Mouse (Mus musculus): ENCODE results near the gene Vmn1r122. TPM values are rescaled to one million over a fixed set of nuclear protein-coding genes. Genes with fewer than 3 reads are reported as not detected.

The Vmn1r122 gene
- not detected in 2 replicates for polyA plus RNA-seq (2015; fragmentation: Nextera tagmentation; extraction: Ambion mirVana)

DNA sequence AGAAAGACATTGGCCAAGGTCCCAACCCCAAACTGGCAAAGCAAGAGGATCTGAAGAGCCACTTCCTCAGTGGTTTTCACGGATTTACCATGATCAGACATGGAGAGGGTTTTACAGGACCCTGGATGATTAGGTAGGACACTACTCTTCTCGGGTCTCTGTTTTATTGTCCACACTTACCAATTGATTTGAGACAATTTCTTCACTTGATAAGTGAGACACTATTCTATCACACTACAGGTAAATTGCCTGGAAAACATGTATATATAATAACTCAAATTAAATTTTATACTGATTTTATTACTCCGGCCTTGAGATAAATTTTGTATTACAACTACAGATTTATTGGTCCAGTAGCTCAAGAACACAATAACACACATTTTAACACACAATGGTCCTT lies at the start of gene Vmn1r122:
Gene Vmn1r122 (minus strand): TSS at position 101 of the 400 bp plus-strand sequence.

DNA sequence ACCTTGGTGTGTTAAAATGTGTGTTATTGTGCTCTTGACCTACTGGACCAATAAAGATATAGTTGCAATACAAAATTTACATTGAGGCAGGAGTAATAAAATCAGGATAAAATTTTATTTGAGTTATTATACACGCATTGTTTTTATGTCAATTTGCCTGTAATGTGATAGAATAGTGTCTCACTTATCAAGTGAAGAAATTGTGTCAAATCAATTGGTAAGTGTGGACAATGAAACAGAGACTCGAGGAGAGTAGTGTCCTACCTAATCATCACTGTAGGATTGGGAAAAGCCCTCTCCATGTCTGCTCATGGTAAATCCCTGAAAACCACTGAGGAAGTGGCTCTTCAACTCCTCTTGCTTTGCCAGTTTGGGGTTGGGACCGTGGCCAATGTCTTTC lies 28.0 kb upstream of the Vmn1r122 start, which contains the start of gene Vmn1r123:
Gene Vmn1r123 (plus strand): TSS at position 301 of the 400 bp plus-strand sequence.

DNA sequence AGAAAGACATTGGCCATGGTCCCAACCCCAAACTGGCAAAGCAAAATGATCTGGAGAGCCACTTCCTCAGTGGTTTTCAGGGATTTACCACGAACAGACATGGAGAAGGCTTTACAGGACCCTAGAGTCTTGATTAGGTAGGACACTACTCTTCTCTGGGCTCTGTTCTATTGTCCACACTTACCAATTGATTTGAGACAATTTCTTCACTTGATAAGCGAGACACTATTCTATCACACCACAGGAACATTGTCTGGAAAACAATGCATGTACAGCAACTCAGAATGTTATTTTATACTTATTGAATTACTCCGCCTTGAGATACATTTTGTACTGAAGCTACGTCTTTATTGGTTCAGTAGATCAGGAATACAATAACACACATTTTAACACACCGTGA lies 35.5 kb downstream of the Vmn1r122 start, which contains the start of gene Vmn1r121:
Gene Vmn1r121 (minus strand): TSS at position 101 of the 400 bp plus-strand sequence.

Other genes with a start within 250 kb of the Vmn1r122 start
- gene Vmn1r118, start 221.8 kb downstream of the Vmn1r122 start, polyA plus RNA-seq (2015; fragmentation: Nextera tagmentation; extraction: Ambion mirVana): not detected in 2 replicates
- not detected in 2 replicates for gene Vmn1r119, start 121.7 kb downstream of the Vmn1r122 start, polyA plus RNA-seq (2015; fragmentation: Nextera tagmentation; extraction: Ambion mirVana)
- not detected in 2 replicates for gene Vmn1r120, start 80.3 kb downstream of the Vmn1r122 start, polyA plus RNA-seq (2015; fragmentation: Nextera tagmentation; extraction: Ambion mirVana)
- gene Vmn1r121, start 35.6 kb downstream of the Vmn1r122 start, polyA plus RNA-seq (2015; fragmentation: Nextera tagmentation; extraction: Ambion mirVana): not detected in 2 replicates
- not detected in 2 replicates for gene Vmn1r123, start 28.1 kb upstream of the Vmn1r122 start, polyA plus RNA-seq (2015; fragmentation: Nextera tagmentation; extraction: Ambion mirVana)
- not detected in 2 replicates for gene Gm5157, start 56.3 kb upstream of the Vmn1r122 start, polyA plus RNA-seq (2015; fragmentation: Nextera tagmentation; extraction: Ambion mirVana)
- not detected in 2 replicates for gene Vmn1r124, start 126.5 kb upstream of the Vmn1r122 start, polyA plus RNA-seq (2015; fragmentation: Nextera tagmentation; extraction: Ambion mirVana)
- not detected in 2 replicates for gene Vmn1r125, start 138.1 kb upstream of the Vmn1r122 start, polyA plus RNA-seq (2015; fragmentation: Nextera tagmentation; extraction: Ambion mirVana)
- gene Vmn1r126, start 167.3 kb upstream of the Vmn1r122 start, polyA plus RNA-seq (2015; fragmentation: Nextera tagmentation; extraction: Ambion mirVana): not detected in 2 replicates
- gene Vmn1r127, start 185.7 kb upstream of the Vmn1r122 start, polyA plus RNA-seq (2015; fragmentation: Nextera tagmentation; extraction: Ambion mirVana): not detected in 2 replicates
- gene Vmn1r128, start 215.2 kb upstream of the Vmn1r122 start, polyA plus RNA-seq (2015; fragmentation: Nextera tagmentation; extraction: Ambion mirVana): not detected in 2 replicates
- not detected in 2 replicates for gene Vmn1r129, start 227.2 kb upstream of the Vmn1r122 start, polyA plus RNA-seq (2015; fragmentation: Nextera tagmentation; extraction: Ambion mirVana)